Mouse (Mus musculus) ES-E14 (cell line): ENCODE results near the gene Tacc2.

Experiments used
- MAFK ChIP-seq: IDR thresholded peaks from 2 replicates; pipeline ENCODE4 v1.6.1; 2014; ENCODE audit warnings: mild to moderate bottlenecking, low read depth, low read length, inconsistent platforms; ENCODE audit not compliant: insufficient read depth
- ZC3H11A ChIP-seq: IDR thresholded peaks from 2 replicates; pipeline ENCODE4 v1.6.1; 2012; ENCODE audit warnings: low read depth, mild to moderate bottlenecking, inconsistent platforms, low read length, borderline replicate concordance
- ZNF384 ChIP-seq: IDR thresholded peaks from 2 replicates; pipeline ENCODE4 v1.6.1; 2012; ENCODE audit warnings: low read depth, low read length, inconsistent platforms

DNA sequence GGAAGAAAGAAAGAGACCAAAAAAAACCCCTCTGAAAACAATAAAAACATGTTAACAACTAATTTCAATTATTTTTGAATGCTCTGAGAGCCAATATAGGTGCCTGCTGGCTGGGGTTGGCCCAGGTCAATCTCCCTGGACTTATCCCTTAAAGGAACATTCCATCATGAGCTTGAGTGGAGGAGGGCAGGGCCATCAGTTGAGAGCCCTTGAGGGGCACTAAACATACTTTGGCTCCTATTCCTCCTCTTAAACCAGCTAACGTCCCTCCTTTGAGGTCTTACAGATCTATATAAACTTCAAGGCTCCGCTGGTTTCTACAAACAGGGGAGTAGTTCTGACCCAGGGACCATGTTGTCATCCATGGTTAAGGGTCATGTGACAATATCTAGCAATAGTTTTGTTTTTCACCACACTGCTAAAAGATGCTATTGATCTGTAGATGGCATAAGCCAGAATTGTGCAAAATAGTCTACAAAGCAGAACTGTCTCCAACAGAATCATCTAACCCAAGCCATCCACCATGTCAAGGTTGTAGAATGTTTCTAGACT, 9.4 kb downstream of the Tacc2 start:
- no peak for TF ChIP-seq MAFK
- TF ChIP-seq ZNF384 = no peak
- no peak for TF ChIP-seq ZC3H11A
